Mouse (Mus musculus) spleen, postnatal 14 days (tissue): ENCODE results near the gene Dcakd.

Source experiments
- DNase-seq, 2 experiments: peaks; one replicate each; pipeline ENCODE4 v3.0.0; 2021 to 2022; ENCODE audit warnings: low spot score in 2 of 2

Dcakd gene

DNA sequence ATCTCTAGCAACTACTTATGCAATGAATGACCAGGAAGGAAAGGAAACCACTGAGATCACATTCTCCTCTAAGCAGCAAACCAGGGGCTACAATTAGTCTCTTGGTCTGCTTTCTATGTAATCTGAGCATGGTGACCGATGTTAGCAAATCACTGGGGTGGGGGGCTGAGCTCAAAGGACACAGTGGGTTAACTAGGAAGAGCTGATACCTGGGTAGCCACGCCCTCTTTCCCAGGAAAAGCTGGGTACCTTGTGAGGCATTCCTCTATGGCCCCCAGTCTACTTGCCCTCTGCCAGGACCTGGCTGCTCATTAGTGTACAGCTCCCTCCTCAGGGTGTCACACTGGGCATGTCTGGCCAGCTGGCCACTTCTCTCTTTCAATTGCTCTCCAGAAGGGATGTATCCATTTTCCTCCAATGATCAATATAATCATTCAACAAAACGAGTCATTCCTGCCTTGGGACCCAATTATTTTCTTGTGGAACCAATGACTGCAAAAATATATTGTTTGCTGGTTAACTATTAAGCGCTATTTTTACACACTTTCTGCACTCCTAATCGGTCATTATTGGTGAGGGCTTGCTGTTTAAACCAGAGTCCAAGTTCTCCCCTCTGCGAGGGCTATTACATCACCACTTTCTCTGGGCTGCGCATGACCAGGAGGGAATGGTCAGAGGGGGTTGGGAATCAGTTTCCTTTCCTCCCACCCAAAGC is 21.7 kb downstream of the Dcakd start:
- DNase-seq = no peak

DNA sequence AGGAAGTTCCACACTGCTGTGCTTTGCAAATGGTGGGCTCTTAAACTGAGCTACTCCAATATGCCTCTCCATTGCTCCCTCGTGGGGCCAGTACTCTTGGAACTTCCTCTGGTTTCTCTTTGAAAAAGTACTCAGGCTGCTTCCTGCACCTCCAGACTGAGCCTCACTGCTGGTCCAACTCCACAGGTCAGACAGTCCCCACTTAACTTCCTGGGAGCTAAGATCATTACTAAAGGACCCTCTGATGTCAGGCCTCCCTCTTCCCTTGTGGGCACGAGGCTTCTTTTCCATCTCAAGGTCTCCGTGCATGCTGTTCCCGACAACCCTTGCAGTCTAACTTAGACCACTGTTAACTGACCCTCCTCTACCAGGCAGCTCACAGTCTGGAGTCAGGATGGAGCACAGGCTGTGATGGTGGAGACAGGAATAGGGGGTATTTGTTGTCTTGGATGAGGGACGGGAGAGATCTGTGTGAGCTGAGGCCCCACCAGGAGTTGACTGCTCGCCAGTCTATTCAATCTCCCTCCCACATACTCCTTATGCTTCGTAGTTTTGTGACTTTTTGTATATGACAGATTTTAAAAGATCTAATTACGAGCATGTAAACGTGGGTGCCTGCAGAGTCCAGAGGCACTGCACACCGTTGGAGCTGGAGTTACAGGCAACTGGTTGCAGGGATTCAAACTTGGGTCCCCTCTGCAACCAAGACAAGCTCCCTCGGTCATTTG is 22.7 kb downstream of the Dcakd start:
- DNase-seq = no peak

DNA sequence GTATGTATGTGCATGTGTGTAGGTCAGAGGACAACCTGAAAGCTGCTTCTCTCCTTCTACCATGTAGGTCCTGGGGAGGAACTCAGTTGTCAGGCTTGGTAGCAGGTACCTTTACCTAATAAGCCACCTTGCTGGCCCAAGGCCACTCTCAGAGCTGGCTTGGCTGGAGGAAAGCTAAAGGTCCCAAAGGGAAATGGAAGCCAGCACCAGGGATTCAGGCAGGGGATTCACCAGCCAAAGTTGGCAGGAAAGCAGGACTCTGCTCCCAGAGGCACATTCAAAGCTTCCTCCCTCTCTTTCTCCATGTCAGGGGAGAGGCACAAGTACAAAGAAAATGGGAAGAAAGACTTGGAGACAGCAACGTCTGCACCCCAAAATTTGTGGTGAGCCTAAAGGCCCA is 23.3 kb downstream of the Dcakd start:
- DNase-seq = no peak

DNA sequence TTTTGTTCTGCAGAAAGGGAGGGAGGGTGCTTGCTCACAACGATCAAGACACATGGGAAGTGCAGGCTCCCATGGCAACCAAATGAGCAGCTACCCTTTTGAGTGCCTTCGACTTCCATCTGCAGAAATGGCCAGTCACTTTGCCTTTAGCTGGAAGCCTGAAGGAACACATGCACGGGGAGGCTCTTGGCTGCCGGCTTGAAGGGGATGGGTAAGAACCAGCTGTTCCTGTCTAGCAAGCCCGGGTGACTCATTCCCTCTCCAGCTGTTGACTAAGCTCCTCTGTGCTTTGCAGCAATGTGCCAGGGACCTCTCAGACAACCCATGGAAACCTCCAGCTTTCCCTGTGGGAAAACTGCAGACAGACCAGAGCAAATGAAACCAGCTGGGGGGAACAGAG is 24.9 kb downstream of the Dcakd start:
- no peak for DNase-seq

DNA sequence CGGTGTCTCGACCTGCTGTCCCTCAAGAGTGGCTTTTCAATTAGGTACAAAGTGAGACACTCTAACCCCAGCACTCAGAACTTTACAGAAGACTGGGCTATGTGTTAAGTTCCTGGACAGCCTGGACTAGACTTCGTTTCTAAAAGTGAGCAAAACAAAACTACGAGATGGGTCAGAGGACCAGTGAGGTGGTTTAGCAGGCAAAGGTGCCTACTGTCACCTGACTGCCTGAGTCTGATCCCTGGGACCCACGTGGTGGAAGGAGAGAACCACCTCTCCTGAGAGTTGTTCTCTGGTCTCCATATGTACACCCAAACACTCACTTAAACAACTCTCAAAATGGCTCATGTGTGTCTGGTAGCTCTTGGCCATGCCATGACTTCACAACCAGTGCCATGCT is 27.1 kb downstream of the Dcakd start:
- DNase-seq = no peak

DNA sequence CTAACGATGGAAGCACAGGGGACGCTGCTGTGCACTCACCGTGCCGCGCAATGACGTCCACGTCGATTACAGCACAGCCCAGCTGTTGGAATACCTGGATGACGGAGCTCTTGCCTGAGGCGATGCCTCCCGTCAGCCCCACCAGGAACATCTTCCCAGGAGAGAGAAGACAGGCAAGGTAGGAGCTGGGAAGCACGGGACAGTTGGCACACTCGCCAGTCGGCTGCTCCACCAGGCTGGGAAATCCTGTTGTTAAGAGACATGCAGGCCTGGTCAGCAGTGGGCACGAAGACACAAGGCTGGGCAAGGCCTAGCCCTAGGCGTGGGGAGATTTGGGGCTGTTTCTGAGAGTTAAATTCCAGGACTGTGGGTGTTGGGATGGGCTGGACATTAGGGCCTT is 28.0 kb downstream of the Dcakd start:
- no peak for DNase-seq

DNA sequence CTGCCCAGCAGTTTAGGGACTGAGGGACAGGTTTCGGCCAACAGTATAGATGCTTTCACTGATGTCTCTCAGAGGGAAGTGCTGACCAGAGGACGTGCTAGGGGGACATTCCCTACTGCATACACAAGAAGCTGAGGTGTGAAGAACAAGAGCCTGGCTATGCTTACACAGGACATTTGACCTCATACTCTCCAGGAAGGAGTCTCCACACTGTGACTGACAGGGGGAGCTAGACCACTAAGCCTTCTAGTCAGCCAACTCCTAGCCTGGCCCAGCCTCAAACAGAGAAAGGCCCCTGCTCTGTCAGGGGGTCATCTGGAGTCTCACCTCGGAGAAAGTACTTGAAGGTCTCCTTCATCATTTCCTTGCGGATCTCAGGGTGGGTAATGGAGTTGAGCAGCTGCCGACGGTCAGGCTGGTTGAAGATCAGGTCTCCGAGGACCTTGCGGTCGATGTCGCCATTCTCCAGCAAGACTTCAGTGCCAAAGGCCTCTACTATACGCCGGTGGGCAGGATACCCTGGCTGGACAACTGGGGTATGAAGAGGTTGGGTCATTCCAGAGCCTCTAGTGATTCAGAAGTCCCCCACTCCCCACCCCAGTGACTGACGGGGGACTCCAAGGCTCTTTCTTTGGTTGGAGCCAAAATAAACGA is 28.7 kb downstream of the Dcakd start:
- DNase-seq = no peak

DNA sequence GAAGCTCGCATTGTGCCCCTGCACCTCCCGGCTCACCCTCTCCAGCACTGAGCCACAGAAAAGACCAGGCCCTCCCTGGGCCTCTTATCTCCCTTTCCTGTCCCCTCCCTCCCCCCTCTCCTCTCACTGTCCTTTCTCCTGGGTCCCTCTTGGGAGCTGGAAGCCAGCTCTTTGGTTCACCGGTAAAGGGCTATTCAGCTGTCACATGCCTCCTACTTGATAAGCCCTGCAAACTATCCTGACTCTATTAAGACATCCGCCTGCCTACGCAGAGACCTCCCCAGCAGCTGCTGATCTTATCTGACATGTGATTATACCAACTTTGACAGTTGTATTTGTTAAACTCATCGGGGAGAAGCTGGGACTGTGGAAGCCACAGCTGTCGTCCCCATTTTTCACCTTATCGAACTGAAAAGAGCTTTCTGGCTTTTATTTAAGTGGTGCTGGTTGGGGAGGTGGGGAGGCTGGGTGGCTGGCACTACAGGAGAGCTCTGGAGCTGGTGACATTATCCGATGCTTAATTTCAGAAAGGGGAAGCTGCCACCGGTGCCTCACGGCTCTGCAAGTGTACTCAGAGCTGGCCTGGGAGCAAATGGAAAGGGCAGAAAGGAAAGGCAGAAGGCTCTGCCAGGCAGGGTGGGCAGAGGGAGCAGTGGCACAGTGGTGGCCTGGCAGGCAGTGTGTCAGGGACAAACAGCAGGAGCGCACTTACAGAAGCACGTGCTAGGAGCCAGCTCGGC is 29.4 kb downstream of the Dcakd start:
- DNase-seq = no peak

DNA sequence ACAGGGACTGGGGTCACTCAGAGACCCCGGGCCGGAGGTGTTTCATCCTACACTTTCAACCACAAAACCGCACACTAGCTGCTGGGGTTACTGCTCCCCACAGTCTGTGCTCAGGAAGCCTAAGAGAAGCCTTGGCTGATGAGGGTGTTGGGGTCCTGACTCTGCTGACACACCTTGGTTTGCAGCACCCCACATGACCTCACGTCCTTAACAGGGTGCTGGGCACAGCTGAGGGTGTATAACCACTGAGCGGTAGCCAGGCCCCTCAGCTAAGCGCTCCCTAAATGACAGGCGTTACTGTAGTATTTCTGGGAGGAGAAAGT is 29.9 kb downstream of the Dcakd start:
- DNase-seq = no peak

DNA sequence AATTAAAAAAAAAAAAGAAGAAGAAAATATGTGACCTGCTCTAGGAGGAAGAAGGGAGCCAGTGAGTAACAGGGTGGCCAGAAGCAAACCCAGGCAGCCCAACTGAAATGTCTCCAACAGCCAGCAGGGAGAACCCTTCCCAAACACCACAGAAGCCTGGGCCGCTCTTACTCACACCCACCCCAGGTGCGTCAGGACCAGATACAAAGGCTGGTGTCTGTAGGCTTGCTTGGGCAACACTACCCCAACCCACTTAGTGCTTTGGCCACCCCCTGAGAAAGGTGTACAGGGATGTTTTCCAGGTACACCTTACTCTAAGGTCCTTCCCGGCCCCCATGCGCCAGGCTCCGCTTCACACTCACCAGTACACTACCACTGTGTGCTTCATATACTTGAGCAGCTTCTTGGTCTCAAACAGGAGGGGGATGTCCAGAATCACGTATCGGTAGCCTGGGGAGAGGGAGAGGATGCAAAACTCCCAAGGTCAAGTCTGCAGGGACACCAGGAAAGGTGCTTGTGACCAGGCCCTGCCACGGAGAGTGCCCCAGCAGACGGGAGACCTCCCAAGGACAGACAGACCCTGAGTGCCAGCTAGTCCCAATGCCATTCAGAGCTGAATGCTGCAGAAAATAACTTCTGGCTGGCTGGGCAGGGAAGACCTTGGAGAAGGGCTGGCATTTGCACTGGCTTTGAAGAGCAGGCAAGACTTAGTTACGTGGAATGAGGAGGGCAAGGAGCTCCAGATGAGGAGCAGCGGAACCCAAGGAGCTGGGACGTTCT is 31.0 kb downstream of the Dcakd start:
- no peak for DNase-seq

DNA sequence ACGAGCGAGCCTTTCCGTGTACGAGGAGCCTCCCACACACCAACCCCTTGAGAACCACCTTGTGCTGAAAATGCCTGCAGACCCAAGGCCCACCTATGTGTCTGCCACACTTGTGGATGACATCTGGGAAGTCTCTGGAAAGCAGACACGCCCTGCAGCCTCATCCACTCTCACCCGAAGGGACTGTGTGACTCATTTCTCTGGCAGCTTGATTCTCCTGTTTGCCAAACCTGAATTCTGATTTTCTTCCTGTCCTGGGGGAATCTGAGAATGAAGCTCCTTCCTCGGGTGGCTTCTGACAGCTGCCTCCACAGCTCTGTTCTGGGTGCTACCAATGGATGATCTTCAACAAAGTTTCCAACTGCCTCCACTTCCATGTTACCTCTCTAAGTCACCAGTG is 31.7 kb downstream of the Dcakd start:
- no peak for DNase-seq

DNA sequence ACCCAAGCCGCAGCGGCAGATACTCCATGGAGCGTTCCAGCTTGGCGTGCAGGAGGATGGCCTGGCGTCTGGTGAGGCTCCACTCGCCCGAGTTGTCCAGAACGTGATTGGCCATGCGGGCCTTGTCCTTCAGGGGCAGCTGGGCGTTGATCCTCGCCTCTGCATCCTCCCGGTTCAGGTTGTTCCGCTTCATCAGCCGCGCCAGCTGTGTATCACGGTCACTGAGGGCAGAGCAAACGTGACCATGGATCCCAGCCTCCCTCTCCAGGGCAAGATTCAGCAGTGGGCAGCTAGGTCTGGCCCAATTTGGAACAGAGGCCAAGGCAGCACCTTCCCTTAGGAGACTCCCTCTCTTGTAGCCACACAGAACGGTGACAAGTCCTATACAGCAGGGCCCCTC is 33.2 kb downstream of the Dcakd start:
- DNase-seq = no peak

DNA sequence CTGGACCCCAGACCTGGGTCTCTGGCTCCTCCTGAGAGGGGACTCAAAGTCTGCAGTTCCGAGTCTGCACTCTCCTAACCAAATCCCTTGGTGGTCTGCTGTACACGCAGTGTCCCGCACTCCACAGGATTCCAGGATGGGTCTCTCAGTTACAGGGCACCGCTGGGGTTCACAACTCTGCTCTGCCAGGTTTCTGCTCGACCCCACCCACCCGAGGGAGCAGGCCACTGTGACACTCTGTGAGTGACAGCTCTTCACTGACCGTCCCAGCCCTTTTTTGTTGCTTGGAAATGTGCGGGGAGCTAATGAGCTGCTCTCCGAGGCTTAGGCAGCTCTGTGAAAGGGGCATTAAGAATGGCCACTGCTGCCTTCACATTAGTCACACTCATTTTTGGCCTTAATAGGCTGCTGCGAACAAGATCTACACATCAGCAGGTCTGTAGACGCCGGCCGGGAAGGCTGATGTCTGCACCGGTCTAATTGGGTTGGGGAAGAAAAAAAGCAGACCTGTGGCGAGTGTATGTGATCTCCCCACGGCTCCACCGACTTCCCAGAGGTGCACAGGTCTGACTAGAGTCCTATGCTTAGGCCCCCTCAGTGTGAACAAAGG is 34.6 kb downstream of the Dcakd start:
- no peak for DNase-seq

DNA sequence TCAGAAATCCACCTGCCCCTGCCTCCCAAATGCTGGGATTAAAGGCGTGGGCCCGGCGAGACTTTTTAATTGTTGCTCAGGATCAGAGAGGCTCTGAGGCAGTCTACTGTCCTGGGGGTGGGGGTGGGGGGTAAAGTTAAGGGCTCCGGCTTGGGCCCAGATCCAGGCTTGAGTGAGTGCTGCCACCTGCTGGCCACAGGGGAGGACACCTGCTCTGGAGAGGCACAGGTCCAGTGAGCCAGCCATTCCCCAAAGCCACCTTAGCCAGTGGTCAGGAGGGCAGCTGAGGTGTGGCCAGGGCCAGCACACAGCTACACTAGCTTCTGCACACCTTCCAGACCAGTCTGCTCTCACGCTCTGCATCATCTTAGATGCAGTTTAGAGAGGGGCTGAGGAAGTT is 35.2 kb downstream of the Dcakd start:
- peak; percentile 44 to 72 for DNase-seq

DNA sequence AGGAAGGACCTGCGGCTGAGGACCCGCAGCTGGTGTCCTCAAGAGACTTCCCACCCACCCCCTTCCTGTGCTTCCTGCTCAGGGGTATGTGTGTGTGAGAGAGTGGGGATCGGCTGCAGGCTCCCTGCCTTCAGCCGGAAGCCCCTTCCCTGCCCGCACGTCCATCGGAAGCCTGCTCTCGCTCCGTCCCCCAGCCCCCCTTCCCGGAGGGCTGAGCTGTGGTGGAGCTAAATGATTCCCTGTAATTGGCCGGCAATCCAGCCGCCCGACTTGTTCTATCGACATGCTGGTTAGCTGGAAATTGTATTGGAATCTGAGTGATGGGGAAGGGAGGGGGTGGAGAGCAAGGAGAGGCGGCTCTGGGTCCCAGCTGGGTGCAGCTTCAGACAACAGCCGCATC is 36.5 kb downstream of the Dcakd start:
- DNase-seq = no peak

DNA sequence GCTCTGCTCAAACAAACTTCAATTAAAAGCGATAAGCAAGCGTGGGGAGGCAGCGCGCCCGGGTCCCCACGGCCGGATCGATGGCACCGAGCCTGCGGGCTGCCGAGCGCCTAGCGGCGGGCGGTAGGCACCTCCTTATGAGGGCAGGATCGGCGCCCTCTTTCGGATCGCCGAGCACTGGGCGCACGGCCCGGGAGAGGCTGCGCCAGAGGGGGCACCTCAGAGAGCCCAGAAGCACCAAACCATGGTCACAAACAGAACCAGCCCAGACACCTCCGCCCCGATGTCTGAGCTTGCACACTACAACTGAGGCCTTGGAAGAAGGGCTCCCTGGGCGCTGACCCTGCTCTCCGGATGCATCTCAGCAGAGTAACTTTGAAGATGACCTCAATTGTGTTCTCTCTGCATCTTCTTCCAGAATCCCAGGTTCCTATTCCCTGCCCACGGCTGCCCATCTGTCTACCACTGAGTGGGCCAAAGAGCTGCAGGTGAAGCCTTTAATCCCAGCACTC is 37.9 kb downstream of the Dcakd start:
- peak in 1 of 2 experiments; percentile 9 for DNase-seq

DNA sequence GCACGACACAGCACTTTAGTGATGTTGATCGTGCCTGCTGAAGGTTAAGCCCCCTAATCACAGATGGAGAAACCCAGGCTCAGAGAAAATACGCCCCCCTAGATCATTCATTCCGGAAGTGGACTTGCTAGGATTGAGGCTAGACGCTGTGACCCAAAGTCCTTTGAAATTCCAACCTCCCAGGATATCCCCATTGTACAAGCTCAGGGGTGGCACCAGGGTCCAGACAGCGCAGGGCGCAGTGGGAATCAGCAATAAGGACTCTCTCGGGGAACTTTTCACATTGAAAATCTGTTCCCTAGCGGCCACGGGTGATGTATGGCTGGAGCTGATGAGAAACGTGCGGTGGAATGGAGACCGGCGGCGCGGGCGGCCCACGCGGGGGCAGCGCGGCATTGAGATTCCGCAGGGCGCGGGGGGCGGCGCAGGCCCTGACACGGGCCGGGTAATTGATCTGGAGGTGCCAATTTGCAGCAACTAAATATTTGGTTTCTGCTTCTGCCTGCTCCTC is 38.4 kb downstream of the Dcakd start:
- DNase-seq = no peak

DNA sequence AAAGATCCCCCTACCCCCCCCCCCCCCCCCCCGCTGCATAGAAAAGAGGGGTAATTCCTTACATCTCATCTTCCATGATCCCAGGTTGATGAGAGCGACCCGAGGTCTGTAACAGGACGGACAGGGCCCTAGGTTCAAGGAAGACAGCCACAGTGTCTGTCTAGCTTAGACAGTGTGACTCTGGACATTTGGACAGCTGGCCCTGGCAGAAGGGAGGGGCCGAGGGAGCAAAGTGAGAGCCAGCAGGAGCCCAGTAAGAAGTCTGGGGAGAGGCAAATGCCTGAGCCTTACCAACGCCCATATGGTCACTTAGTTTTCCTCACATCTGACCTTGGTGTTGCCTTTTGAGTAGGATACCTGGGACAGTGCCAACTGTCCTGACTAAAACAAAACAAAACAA is 43.0 kb downstream of the Dcakd start:
- DNase-seq = no peak

DNA sequence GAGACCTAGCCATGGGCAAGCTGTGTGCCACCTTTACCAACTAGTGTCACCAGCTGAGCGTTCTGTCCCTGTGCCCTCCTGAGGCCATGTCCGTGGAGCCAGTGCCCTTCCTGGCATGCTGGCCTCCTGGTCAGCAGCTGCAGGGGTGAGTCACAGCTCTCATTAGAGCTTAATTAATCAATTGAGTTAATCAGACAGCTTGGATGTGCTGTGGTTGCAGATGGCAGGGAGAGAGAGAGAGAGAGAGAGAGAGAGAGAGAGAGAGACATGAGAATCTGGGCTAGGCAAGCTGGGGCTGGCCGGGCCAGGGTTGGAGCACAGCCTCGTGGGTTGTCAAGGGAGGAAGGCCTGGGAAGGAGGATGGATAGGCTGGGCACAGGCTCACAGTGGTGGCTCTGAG is 43.5 kb downstream of the Dcakd start:
- no peak for DNase-seq

DNA sequence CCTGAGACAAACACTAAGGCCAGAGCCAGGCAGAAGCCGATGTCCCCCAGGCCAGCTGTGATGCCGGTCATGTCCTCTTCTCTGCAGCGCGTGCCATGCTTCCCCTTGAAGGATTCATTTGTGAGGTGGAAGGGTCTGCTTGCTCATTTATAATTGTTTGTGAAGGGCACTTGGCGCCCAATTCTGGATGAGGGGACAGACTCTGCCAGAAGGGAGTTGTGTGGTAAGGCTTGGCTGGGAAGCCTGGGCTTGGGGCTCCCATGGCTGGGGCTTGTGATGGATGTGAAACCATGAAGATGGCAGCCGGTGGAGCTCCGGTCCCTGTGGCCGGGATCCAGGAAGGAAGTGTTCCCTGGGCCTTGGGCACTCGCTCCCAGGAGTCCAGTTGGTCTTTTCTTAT is 44.0 kb downstream of the Dcakd start:
- DNase-seq = no peak
